Mouse (Mus musculus): ENCODE measurements around the gene Tmem217. TPM values are rescaled to one million over a fixed set of nuclear protein-coding genes. Genes with fewer than 3 reads are reported as not detected.
A peak's percentile ranks its signal among the peaks of the same experiment; 100 is the strongest.

Gene Tmem217
- polyA plus RNA-seq, 1 experiment from 2014 or later: 0.87 TPM

DNA sequence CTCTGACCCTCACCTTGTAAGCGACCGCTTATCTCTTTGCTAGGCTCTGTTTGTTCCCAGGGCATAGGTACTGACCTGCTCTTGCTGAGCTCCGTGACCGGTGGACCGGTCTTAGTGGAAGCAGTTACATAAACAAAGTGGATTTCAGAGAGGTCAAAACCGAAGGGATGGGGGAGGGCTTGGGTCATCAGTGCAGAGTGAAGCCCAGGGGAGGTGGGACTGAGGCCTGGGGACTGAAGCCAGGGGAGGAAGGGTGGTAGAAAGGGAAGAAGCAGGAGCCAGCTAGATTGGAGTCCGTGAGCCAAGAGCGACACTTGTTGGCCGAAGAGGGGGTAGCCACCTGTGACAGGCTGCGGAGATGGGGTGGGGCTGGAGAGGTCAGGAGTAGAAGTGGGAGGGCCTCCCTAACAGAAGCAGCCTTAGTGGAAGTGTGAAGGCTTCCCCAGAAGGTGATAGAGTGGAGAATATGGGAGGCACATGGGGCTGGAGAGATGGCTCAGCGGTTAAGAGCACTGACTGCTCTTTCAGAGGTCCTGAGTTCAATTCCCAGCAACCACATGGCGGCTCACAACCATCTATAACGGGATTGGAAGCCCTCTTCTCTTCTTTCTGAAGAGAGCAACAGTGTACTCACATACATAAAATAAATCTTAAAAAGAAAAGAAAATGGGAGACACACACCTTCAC is 39.0 kb downstream of the Tmem217 start:
- Histone ChIP-seq H3K4me1 (ENCODE audit: control insufficient read depth, insufficient read depth, low read length) (no peaks in the 10 kb centered on the region), H3K4me2 (ENCODE audit: low read depth, low read length) (no peak overlapping the region), H3K9me3 (ENCODE audit: control insufficient read depth, low read length) (no peaks in the 10 kb centered on the region), H3K4me3 (ENCODE audit: low read length) (no peak overlapping the region), H3K27ac (ENCODE audit: low read length) (no peak overlapping the region), H3K9ac (ENCODE audit: low read depth, low read length) (no peak overlapping the region), H3K36me3 (ENCODE audit: control insufficient read depth, insufficient read depth, low read length) (no peaks in the 10 kb centered on the region), H3K27me3 (replicated peaks; ENCODE audit: control insufficient read depth, insufficient read depth, low read length) (no peaks in the 10 kb centered on the region)
- 30% methylated on average over 13 of the region's 13 CpGs for WGBS
- ATAC-seq: peak; percentile 73

DNA sequence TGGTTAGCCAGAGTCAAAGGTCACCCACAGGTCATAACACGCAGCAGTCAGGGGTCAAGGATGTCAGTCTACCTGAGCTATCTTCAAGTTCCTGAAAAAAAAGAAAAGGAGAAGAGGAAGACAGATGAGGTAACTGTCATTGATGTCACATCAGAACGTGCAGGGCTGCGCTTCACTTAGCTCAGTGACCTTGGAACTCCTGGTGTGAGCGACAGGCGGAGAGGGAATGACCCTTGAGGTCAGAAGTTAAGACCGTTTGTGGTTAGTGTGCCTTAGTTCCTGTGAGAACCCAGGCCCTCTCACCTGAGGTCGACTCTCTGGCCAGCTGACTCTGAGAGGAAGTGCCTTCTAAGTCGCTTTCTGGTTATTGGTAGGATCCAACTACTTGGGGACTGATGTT is 41.5 kb downstream of the Tmem217 start:
- Histone ChIP-seq H3K4me2 (ENCODE audit: low read depth, low read length) (no peak overlapping the region), H3K4me3 (ENCODE audit: low read length) (no peak overlapping the region), H3K27me3 (replicated peaks; ENCODE audit: control insufficient read depth, insufficient read depth, low read length) (no peaks in the 10 kb centered on the region), H3K9me3 (ENCODE audit: control insufficient read depth, low read length) (no peaks in the 10 kb centered on the region), H3K4me1 (ENCODE audit: control insufficient read depth, insufficient read depth, low read length) (no peaks in the 10 kb centered on the region), H3K27ac (ENCODE audit: low read length) (no peak overlapping the region), H3K9ac (ENCODE audit: low read depth, low read length) (no peak overlapping the region), H3K36me3 (ENCODE audit: control insufficient read depth, insufficient read depth, low read length) (no peaks in the 10 kb centered on the region)
- WGBS: 48% methylated on average over 8 of the region's 8 CpGs
- ATAC-seq: no peak

- no peak overlapping the region for H3K9ac ChIP-seq (ENCODE audit: low read depth, low read length)
- no peaks in the 10 kb centered on the region for H3K4me1 ChIP-seq (ENCODE audit: control insufficient read depth, insufficient read depth, low read length)
- no peak overlapping the region for H3K4me3 ChIP-seq (ENCODE audit: low read length)
- no peaks in the 10 kb centered on the region for H3K9me3 ChIP-seq (ENCODE audit: control insufficient read depth, low read length)
- 65% methylated on average over 12 of the region's 12 CpGs for whole genome bisulfite sequencing
- H3K27me3 ChIP-seq (replicated peaks; ENCODE audit: control insufficient read depth, insufficient read depth, low read length): no peaks in the 10 kb centered on the region
- no peak overlapping the region for H3K27ac ChIP-seq (ENCODE audit: low read length)
- H3K36me3 ChIP-seq (ENCODE audit: control insufficient read depth, insufficient read depth, low read length): no peaks in the 10 kb centered on the region
- ATAC-seq: no peak
- no peak overlapping the region for H3K4me2 ChIP-seq (ENCODE audit: low read depth, low read length)
Observed at GRCm38 (mm10) chr17:29508927-29509608, 43.1 kb downstream of the Tmem217 start.

DNA sequence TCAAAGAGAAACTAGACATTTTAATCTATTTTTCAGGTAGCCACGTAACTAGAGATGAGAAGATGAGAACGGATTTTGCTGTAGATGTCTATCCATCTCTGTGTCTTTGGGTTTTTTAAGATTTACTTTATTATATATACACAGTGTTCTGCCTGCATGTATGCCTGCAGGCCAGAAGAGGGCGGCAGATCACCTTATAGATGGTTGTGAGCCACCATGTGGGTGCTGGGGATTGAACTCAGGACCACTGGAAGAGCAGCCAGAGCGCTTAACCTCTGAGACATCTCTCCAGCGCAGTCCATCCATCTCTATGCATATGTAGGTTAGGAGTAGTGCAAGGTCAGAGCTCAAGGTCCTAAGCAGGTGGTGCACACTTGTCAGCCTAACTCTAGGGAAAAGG is 48.5 kb downstream of the Tmem217 start:
- Histone ChIP-seq H3K4me1 (ENCODE audit: control insufficient read depth, insufficient read depth, low read length) (peaks cover 8% of the 10 kb centered on the region), H3K9ac (ENCODE audit: low read depth, low read length) (no peak overlapping the region), H3K4me2 (ENCODE audit: low read depth, low read length) (no peak overlapping the region), H3K27me3 (replicated peaks; ENCODE audit: control insufficient read depth, insufficient read depth, low read length) (no peaks in the 10 kb centered on the region), H3K27ac (ENCODE audit: low read length) (no peak overlapping the region), H3K9me3 (ENCODE audit: control insufficient read depth, low read length) (no peaks in the 10 kb centered on the region), H3K36me3 (ENCODE audit: control insufficient read depth, insufficient read depth, low read length) (no peaks in the 10 kb centered on the region), H3K4me3 (ENCODE audit: low read length) (no peak overlapping the region)
- WGBS: 81% methylated on average over 5 of the region's 5 CpGs
- ATAC-seq: no peak

- peak overlapping the region; percentile 42 for H3K4me2 ChIP-seq (ENCODE audit: low read depth, low read length)
Observed at GRCm38 (mm10) chr17:29502669-29503665, 49.2 kb downstream of the Tmem217 start.

DNA sequence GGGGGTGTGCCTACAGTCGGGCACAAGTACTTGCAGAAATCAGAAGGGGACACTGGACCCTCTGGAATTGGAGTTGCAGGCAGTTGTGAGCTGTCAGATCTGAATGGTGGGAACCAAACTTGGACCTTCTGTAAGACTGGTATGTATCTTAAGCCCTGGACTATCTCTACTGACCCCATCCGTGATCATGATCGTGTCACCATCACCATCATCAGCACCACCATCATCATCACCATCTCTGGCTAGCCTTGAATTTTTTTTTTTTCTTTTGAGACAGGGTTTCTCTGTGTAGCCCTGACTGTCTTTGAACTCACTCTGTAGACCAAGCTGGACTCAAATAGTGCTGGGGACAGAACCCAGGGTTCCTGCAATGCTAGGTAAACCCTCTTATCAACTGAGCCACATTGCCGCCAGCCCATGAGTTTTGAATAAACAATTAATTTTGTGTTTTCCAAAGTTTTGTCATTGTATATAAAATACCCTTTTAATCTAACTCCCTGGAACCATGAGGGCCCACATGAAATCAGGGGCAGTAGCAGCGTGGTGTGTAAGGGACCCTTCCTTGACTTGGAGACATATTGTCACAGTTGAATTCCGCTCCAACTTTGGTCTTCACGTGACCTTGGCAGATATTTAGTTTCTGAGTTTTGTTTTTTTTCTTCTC is 50.0 kb downstream of the Tmem217 start:
- ATAC-seq: no peak
- no peak overlapping the region for H3K4me3 ChIP-seq (ENCODE audit: low read length)
- H3K27me3 ChIP-seq (replicated peaks; ENCODE audit: control insufficient read depth, insufficient read depth, low read length): no peaks in the 10 kb centered on the region
- H3K27ac ChIP-seq (ENCODE audit: low read length): no peak overlapping the region
- peaks cover 8% of the 10 kb centered on the region for H3K4me1 ChIP-seq (ENCODE audit: control insufficient read depth, insufficient read depth, low read length)
- no peak overlapping the region; the same call in 1 of the 2 replicates for H3K4me2 ChIP-seq (ENCODE audit: low read depth, low read length)
- no peaks in the 10 kb centered on the region for H3K36me3 ChIP-seq (ENCODE audit: control insufficient read depth, insufficient read depth, low read length)
- H3K9me3 ChIP-seq (ENCODE audit: control insufficient read depth, low read length): no peaks in the 10 kb centered on the region
- 76% methylated on average over 7 of the region's 7 CpGs for WGBS
- no peak overlapping the region for H3K9ac ChIP-seq (ENCODE audit: low read depth, low read length)

More at GRCm38 (mm10) chr17:29502669-29503665, 49.2 kb downstream of the Tmem217 start:
- Histone ChIP-seq H3K27ac (ENCODE audit: low read length) (no peak overlapping the region), H3K4me3 (ENCODE audit: low read length) (peak overlapping the region; percentile 15), H3K9me3 (ENCODE audit: control insufficient read depth, low read length) (no peaks in the 10 kb centered on the region), H3K36me3 (ENCODE audit: control insufficient read depth, insufficient read depth, low read length) (no peaks in the 10 kb centered on the region), H3K4me1 (ENCODE audit: control insufficient read depth, insufficient read depth, low read length) (peaks cover 8% of the 10 kb centered on the region), H3K9ac (ENCODE audit: low read depth, low read length) (0 out of 2 replicates have a peak overlapping the region, but pooled peaks have one; percentile 5), H3K27me3 (replicated peaks; ENCODE audit: control insufficient read depth, insufficient read depth, low read length) (no peaks in the 10 kb centered on the region)
- WGBS: 14% methylated on average over 32 of the region's 32 CpGs
- ATAC-seq: no peak

GRCm38 (mm10) chr17:29500802-29501469 is 51.2 kb downstream of the Tmem217 start:
- no peak overlapping the region for H3K4me3 ChIP-seq (ENCODE audit: low read length)
- no peaks in the 10 kb centered on the region for H3K9me3 ChIP-seq (ENCODE audit: control insufficient read depth, low read length)
- no peak overlapping the region for H3K27ac ChIP-seq (ENCODE audit: low read length)
- no peak overlapping the region for H3K4me2 ChIP-seq (ENCODE audit: low read depth, low read length)
- no peaks in the 10 kb centered on the region for H3K27me3 ChIP-seq (replicated peaks; ENCODE audit: control insufficient read depth, insufficient read depth, low read length)
- H3K9ac ChIP-seq (ENCODE audit: low read depth, low read length): no peak overlapping the region
- WGBS: 77% methylated on average over 17 of the region's 17 CpGs
- ATAC-seq: peak; percentile 55; the same call in 1 of the 2 replicates
- H3K4me1 ChIP-seq (ENCODE audit: control insufficient read depth, insufficient read depth, low read length): peaks cover 8% of the 10 kb centered on the region
- no peaks in the 10 kb centered on the region for H3K36me3 ChIP-seq (ENCODE audit: control insufficient read depth, insufficient read depth, low read length)

- no peak overlapping the region for H3K9ac ChIP-seq (ENCODE audit: low read depth, low read length)
- H3K36me3 ChIP-seq (ENCODE audit: control insufficient read depth, insufficient read depth, low read length): no peaks in the 10 kb centered on the region
- peaks cover 8% of the 10 kb centered on the region for H3K4me1 ChIP-seq (ENCODE audit: control insufficient read depth, insufficient read depth, low read length)
- ATAC-seq: no peak
- no peak overlapping the region for H3K4me2 ChIP-seq (ENCODE audit: low read depth, low read length)
- no peak overlapping the region for H3K27ac ChIP-seq (ENCODE audit: low read length)
- H3K27me3 ChIP-seq (replicated peaks; ENCODE audit: control insufficient read depth, insufficient read depth, low read length): no peaks in the 10 kb centered on the region
- 77% methylated on average over 7 of the region's 7 CpGs for WGBS
- H3K4me3 ChIP-seq (ENCODE audit: low read length): no peak overlapping the region
- no peaks in the 10 kb centered on the region for H3K9me3 ChIP-seq (ENCODE audit: control insufficient read depth, low read length)
Observed at GRCm38 (mm10) chr17:29500243-29500740, 51.9 kb downstream of the Tmem217 start.

Data from intestine, embryonic 16.5 days (tissue).